Mouse (Mus musculus) embryonic stem cell, embryonic (primary cell): Measurements from ENCODE around the gene Cyp4f15.
"Not testable (repeated sequence)": the region's sequence is repeated elsewhere in the genome, so short reads cannot be mapped to it uniquely, and the experiment has no call there.

Source experiments
- CTCF ChIA-PET, 4 experiments: fragments of 300-600 bp in 2 of 4; fragments of 350-600 bp in 2 of 4; sonication (Branson Sonifier 250); formaldehyde crosslinking; loops; one replicate each; lab custom pipeline; 2022; ENCODE audit warnings: inconsistent platforms in 2 of 4; lab: Charles Lee
- POLR2A ChIA-PET, 4 experiments: fragments of 300-600 bp in 2 of 4; fragments of 350-600 bp in 2 of 4; sonication (Branson Sonifier 250); formaldehyde crosslinking; loops; one replicate each; lab custom pipeline; 2022; ENCODE audit warnings: antibody characterized with exemption in 4 of 4, inconsistent platforms in 1 of 4; lab: Charles Lee

Gene Cyp4f15

GRCm38 (mm10) chr17:32685048-32685750, at the start of gene Cyp4f15:
TSS of gene Cyp4f15 (plus strand) at chr17:32685627.
- ChIA-PET POLR2A (interaction anchor here in 1 of 4 experiments (1.0 to 1.1 kb wide), 2 partner anchors 15 to 160 kb away, joined by 3 to 5 read pairs; no protein-coding TSS in a partner anchor), CTCF (interaction anchor here in 2 of 4 experiments (0.7 to 1.5 kb wide), 2 partner anchors 50 to 959 kb away, joined by 3 read pairs; no protein-coding TSS in a partner anchor)

GRCm38 (mm10) chr17:32636341-32636740, 49.1 kb upstream of the Cyp4f15 start:
- ChIA-PET CTCF (interaction anchor here in 3 of 4 experiments (0.9 to 4.2 kb wide), 3 partner anchors 44 to 356 kb away, joined by 3 to 37 read pairs (median 5); partner anchors contain the start of gene Zfp952 (in 1 of the 3)), POLR2A (interaction anchor here in 1 of 4 experiments (1.2 kb wide), 1 partner anchor 86 kb away, joined by 3 read pairs; no protein-coding TSS in a partner anchor)

- CTCF ChIA-PET, result interaction anchor here (0.5 to 4.2 kb wide), 6 partner anchors 18 to 355 kb away, joined by 3 to 37 read pairs (median 4); partner anchors contain the start of gene Zfp952 (in 1 of the 4)
- POLR2A ChIA-PET, result interaction anchor here in 1 of 4 experiments (1.2 kb wide), 1 partner anchor 87 kb away, joined by 3 read pairs; no protein-coding TSS in a partner anchor
Measured at GRCm38 (mm10) chr17:32637151-32637550, 48.3 kb upstream of the Cyp4f15 start.

GRCm38 (mm10) chr17:32646631-32647030, 38.8 kb upstream of the Cyp4f15 start:
- ChIA-PET POLR2A (no interaction called here), CTCF (no interaction called here)

GRCm38 (mm10) chr17:32653860-32654259, 31.6 kb upstream of the Cyp4f15 start:
- POLR2A ChIA-PET, result no interaction called here
- CTCF ChIA-PET, result interaction anchor here in 2 of 4 experiments (0.6 to 1.5 kb wide), 2 partner anchors 19 to 125 kb away, joined by 4 to 8 read pairs; no protein-coding TSS in a partner anchor

- CTCF ChIA-PET, result interaction anchor here in 1 of 4 experiments (0.5 kb wide), 1 partner anchor 132 kb away, joined by 3 read pairs; no protein-coding TSS in a partner anchor
- POLR2A ChIA-PET, result no interaction called here
Measured at GRCm38 (mm10) chr17:32657041-32657440, 28.4 kb upstream of the Cyp4f15 start.

GRCm38 (mm10) chr17:32658246-32658645, 27.2 kb upstream of the Cyp4f15 start:
- ChIA-PET POLR2A (interaction anchor here in 2 of 4 experiments (0.5 to 0.7 kb wide), 2 partner anchors 178 to 1248 kb away, joined by 3 to 10 read pairs; no protein-coding TSS in a partner anchor), CTCF (interaction anchor here in 1 of 4 experiments (0.5 to 1.5 kb wide), 3 partner anchors 14 to 808 kb away, joined by 3 to 7 read pairs (median 4); no protein-coding TSS in a partner anchor)

GRCm38 (mm10) chr17:32658712-32659111, 26.7 kb upstream of the Cyp4f15 start, which contains the start of gene Cyp4f40:
TSS of gene Cyp4f40 (plus strand) at chr17:32658900.
- CTCF ChIA-PET, result interaction anchor here in 1 of 4 experiments (1.5 kb wide), 1 partner anchor 21 kb away, joined by 4 read pairs; no protein-coding TSS in a partner anchor
- POLR2A ChIA-PET, result interaction anchor here in 1 of 4 experiments (0.7 kb wide), 1 partner anchor 1248 kb away, joined by 10 read pairs; no protein-coding TSS in a partner anchor

- CTCF ChIA-PET, result interaction anchor here in 1 of 4 experiments (1.0 kb wide), 1 partner anchor 145 kb away, joined by 3 read pairs; no protein-coding TSS in a partner anchor
- POLR2A ChIA-PET, result no interaction called here
Measured at GRCm38 (mm10) chr17:32673976-32674375, 11.5 kb upstream of the Cyp4f15 start.

- POLR2A ChIA-PET, result interaction anchor here in 2 of 4 experiments (0.6 to 1.1 kb wide), 5 partner anchors 17 to 272 kb away, joined by 3 to 4 read pairs (median 3); partner anchors contain the start of genes Cyp4f13 (in 1 of the 2) and Zfp811 (in 1 of the 2)
- CTCF ChIA-PET, result interaction anchor here in 3 of 4 experiments (0.6 to 1.5 kb wide), 5 partner anchors 27 to 197 kb away, joined by 3 to 6 read pairs (median 3); no protein-coding TSS in a partner anchor
Measured at GRCm38 (mm10) chr17:32676040-32676635, 9.3 kb upstream of the Cyp4f15 start.

GRCm38 (mm10) chr17:32680404-32680803, 5.0 kb upstream of the Cyp4f15 start:
- CTCF ChIA-PET, result interaction anchor here (0.5 to 3.6 kb wide), 54 partner anchors 8 to 1137 kb away, joined by 3 to 37 read pairs (median 4); partner anchors contain the start of genes Cyp4f13 (in 1 of the 4), Cyp4f17 (in 1 of the 4), Cyp4f40 (in 1 of the 4) and Zfp472 (in 1 of the 4)
- POLR2A ChIA-PET, result interaction anchor here (0.6 to 1.3 kb wide), 8 partner anchors 43 to 1080 kb away, joined by 3 to 20 read pairs (median 4); partner anchors contain the start of gene Rab11b (in 1 of the 4)

- ChIA-PET POLR2A (no interaction called here), CTCF (interaction anchor here in 1 of 4 experiments (1.0 to 1.5 kb wide), 2 partner anchors 52 to 207 kb away, joined by 3 read pairs; no protein-coding TSS in a partner anchor)
Measured at GRCm38 (mm10) chr17:32686722-32687121, 1.3 kb downstream of the Cyp4f15 start.

- POLR2A ChIA-PET, result interaction anchor here in 1 of 4 experiments (0.6 kb wide), 1 partner anchor 165 kb away, joined by 3 read pairs; no protein-coding TSS in a partner anchor
- CTCF ChIA-PET, result interaction anchor here in 1 of 4 experiments (0.6 kb wide), 1 partner anchor 118 kb away, joined by 5 read pairs; no protein-coding TSS in a partner anchor
Measured at GRCm38 (mm10) chr17:32690959-32691358, 5.5 kb downstream of the Cyp4f15 start.

- CTCF ChIA-PET, result interaction anchor here (0.6 to 1.5 kb wide), 16 partner anchors 9 to 736 kb away, joined by 3 to 10 read pairs (median 3); partner anchors contain the start of genes Zfp472 (in 1 of the 4) and Zfp952 (in 1 of the 4)
- POLR2A ChIA-PET, result interaction anchor here in 1 of 4 experiments (0.8 to 1.1 kb wide), 3 partner anchors 12 to 180 kb away, joined by 3 read pairs; no protein-coding TSS in a partner anchor
Measured at GRCm38 (mm10) chr17:32702826-32703225, 17.4 kb downstream of the Cyp4f15 start.

GRCm38 (mm10) chr17:32710541-32710940, 25.1 kb downstream of the Cyp4f15 start:
- CTCF ChIA-PET, POLR2A ChIA-PET: not testable (repeated sequence)

GRCm38 (mm10) chr17:32722151-32722550, 36.7 kb downstream of the Cyp4f15 start:
- CTCF ChIA-PET, result not testable (repeated sequence)

GRCm38 (mm10) chr17:32722771-32723170, 37.3 kb downstream of the Cyp4f15 start:
- POLR2A ChIA-PET, result no interaction called here
- CTCF ChIA-PET, result no interaction called here

More at GRCm38 (mm10) chr17:32722151-32722550, 36.7 kb downstream of the Cyp4f15 start:
- POLR2A ChIA-PET, result not testable (repeated sequence)

GRCm38 (mm10) chr17:32726360-32726759, 40.9 kb downstream of the Cyp4f15 start:
- POLR2A ChIA-PET, CTCF ChIA-PET: not testable (repeated sequence)
